Mouse (Mus musculus) midbrain, embryonic 10.5 days (tissue): Measurements from ENCODE around the gene Dact1. TPM values are rescaled to one million over a fixed set of nuclear protein-coding genes. Genes with fewer than 3 reads are reported as not detected.

Source experiments
- DNase-seq: peaks from one replicate; pipeline ENCODE4 v3.0.0-alpha.2; 2017; ENCODE audit warnings: low spot score
- H3K27ac ChIP-seq: fragments of 300-500 bp; sonication (generic); replicated peaks from 2 replicates; pipeline ENCODE4 v1.5.1; 2016; ENCODE audit warnings: mild to moderate bottlenecking
- H3K27me3 ChIP-seq: fragments of 300-500 bp; sonication (generic); 2 replicates; pipeline ENCODE4 v1.6.1; 2016; ENCODE audit warnings: low read depth, mild to moderate bottlenecking; ENCODE audit not compliant: poor library complexity, severe bottlenecking
- H3K36me3 ChIP-seq: fragments of 300-500 bp; sonication (generic); 2 replicates; pipeline ENCODE4 v1.6.1; 2016; ENCODE audit warnings: mild to moderate bottlenecking, moderate library complexity
- H3K4me1 ChIP-seq: fragments of 300-500 bp; sonication (generic); 2 replicates; pipeline ENCODE4 v1.6.1; 2016
- H3K4me3 ChIP-seq: fragments of 300-500 bp; sonication (generic); 2 replicates; pipeline ENCODE4 v1.5.1; 2016; ENCODE audit warnings: mild to moderate bottlenecking, moderate library complexity
- H3K9me3 ChIP-seq: fragments of 300-500 bp; sonication (generic); replicated peaks from 2 replicates; pipeline ENCODE4 v1.6.1; 2016; ENCODE audit warnings: mild to moderate bottlenecking
- WGBS: fragments of 180-500 bp; shearing (Covaris S2); methylation state at CpG from one replicate; pipeline ENCODE4 v1.1.7; 2016; 5-methylcytosine and 5-hydroxymethylcytosine counted together
- polyA plus RNA-seq: library from polyadenylated mRNA; unstranded; fragments of >200 nt; fragmentation: Nextera tagmentation; extraction: Ambion mirVana; gene quantifications from 2 replicates; pipeline ENCODE4 v1.2.1, GENCODE M21; 2016

The Dact1 gene
- polyA plus RNA-seq, 1 experiment from 2014 or later, result 7.2 TPM

DNA sequence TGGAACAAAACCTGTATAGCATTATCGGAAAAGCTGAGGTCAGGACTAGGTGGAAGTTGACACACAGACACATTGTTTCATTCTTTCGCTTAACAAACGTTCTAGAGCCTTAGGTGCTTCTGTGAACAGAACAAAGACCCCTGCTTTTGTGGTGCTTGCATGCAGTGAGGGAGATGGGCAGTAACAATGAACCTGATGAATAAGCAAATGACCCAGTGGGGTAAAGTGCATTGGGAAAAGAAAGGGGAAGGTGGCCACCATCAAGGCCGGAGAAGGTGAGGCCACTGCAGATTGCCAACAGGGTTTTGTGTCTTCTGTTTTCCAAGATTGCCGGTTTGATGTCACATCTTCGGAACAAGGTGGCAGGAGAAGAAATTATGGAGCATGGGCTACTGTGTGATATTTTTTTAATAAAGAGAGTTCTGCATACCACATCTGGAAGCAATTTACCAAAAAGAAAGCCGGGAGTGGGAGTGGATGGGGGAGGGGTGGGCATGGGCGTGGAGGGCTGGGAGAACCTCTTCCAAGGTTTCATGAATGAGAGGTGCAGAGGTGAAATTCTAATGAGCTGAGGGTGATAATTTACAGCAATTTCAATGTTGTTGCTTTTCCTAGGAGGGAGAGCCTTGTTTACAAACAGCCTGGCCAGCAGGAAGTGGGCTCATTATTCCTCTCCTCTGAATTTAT is 12.7 kb upstream of the Dact1 start:
- Histone ChIP-seq H3K4me3 (no peak overlapping the region), H3K9me3 (no peaks in the 10 kb centered on the region), H3K4me1 (peaks cover 53% of the 10 kb centered on the region), H3K27ac (no peak overlapping the region), H3K27me3 (peaks cover 6% of the 10 kb centered on the region; the same call in 1 of the 2 replicates), H3K36me3 (no peaks in the 10 kb centered on the region)
- no peak for DNase-seq
- 50% methylated on average over 8 of the region's 8 CpGs for WGBS

DNA sequence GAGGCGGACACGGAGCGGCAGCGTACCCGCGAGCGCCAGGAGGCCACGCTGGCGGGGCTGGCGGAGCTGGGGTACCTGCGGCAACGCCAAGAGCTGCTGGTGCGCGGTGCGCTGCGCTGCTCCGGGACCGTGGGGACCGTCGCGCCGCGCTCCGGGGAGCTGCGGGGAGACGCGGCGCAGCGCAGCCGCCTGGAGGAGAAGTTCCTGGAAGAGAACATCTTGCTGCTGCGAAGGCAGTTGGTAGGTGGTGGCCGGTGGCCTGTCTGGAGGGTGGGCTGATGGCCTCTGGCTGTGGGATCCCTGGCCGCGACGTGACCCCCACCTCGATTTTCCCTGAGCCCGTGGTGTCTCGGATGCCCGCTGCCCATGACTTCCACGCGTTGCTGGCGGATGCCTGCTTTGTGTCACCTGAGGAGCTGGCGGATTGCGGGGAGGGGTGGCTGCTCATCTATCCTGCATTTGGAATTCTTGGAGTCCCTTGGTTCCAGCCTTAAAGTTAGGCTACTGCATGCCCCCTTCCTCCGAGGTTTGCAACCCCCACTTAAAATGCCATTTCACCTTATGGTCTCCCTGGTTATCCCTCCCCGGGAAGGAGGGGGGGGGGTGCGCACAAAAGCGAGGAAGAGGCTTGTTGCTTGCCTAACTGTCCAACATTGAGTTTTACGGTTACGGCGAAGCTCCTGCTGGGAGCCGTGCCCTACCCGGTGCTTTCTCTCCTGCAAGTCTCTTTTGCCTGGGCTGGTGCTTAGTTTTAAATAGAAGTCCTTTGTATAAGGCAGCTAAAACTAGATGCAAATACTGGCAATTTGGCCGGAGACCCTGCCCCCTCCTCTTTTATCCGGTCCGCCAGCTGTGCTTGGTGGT is 616 bp downstream of the Dact1 start:
- Histone ChIP-seq H3K27me3 (peaks cover 48% of the 10 kb centered on the region), H3K4me3 (peak overlapping the region; percentile 75), H3K9me3 (no peaks in the 10 kb centered on the region), H3K36me3 (0 out of 2 replicates have a peak, but pooled peaks cover 7% of the 10 kb centered on the region), H3K4me1 (peaks cover 30% of the 10 kb centered on the region), H3K27ac (peak overlapping the region; percentile 86)
- peak; percentile 59 for DNase-seq
- WGBS, result under 1% methylated on average over 56 of the region's 56 CpGs

DNA sequence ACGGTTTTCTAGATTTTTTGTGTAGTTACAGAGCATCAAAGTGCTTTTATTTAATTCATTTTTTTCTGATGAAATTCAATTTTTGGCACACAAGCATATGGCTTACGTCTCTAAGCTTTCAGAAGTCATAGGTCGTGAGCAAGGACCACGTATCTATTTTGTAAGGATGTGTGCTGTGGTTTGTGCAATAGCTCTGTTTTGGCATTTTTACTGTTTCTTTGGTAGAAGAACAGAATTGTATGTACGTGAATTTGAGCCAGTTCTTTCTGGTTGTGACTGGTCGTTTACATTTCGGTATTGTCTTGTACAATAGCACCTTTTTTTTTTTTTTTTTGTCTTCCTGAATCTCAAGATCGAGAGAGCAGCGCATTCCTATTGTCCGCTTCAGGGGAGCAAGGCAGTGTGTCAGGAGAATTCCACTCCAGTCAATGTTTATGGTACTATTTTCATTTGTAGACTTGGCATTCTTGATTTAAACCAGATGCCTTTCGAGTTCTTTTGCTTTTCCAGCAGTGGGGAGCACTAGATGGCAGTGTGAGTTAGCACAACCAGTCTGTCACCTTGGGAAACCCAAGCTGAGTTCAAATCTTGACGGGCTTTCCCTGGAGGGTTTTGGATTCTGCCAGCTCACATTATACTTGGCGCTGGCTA is 1.7 kb downstream of the Dact1 start:
- WGBS, result 39% methylated on average over 13 of the region's 13 CpGs
- Histone ChIP-seq H3K4me1 (peaks cover 30% of the 10 kb centered on the region), H3K4me3 (peak overlapping the region; percentile 75), H3K27me3 (peaks cover 45% of the 10 kb centered on the region), H3K36me3 (peaks cover 17% of the 10 kb centered on the region), H3K27ac (no peak overlapping the region), H3K9me3 (no peaks in the 10 kb centered on the region)
- DNase-seq, result no peak

DNA sequence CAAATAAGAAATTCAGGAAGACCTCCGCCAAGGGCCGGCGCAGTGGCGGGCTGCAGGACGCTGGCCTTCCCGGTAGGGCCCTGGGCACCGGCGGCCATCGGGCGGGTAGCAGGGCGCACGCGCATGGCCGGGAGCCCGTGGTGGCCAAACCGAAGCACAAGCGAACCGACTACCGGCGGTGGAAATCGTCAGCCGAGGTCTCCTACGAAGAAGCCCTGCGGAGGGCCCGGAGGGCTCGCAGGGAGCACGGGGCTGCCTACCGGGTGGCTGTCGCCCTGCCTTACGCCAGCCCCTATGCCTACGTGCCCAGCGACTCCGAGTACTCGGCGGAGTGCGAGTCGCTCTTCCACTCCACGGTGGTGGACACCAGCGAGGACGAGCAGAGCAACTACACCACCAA is 8.6 kb downstream of the Dact1 start:
- no peak for DNase-seq
- H3K27ac ChIP-seq, result no peak overlapping the region
- 85% methylated on average over 40 of the region's 40 CpGs for WGBS
- peaks cover 20% of the 10 kb centered on the region for H3K9me3 ChIP-seq
- H3K27me3 ChIP-seq, result no peaks in the 10 kb centered on the region
- no peak overlapping the region for H3K4me3 ChIP-seq
- H3K4me1 ChIP-seq, result no peaks in the 10 kb centered on the region
- H3K36me3 ChIP-seq, result peaks cover 48% of the 10 kb centered on the region

DNA sequence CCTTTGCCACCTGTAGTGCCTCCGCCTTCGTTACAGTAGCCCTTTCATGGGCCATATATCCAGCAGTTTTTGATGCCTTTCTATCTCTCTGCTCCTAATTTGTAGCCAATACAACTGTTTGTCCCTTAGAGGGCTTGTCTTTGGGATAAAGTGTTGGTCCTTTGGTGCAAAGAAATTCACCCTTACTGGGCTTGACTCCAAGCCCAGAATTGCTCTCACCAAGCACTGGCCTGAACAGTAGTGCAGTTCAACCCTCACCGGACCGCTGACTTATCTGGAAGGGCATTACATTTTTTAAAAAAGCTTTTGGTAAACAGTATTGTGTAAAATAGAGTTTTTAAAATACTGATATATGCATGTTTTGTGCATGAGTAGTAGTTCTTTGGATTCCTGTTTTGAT is 9.9 kb downstream of the Dact1 start:
- no peak overlapping the region for H3K27ac ChIP-seq
- H3K9me3 ChIP-seq, result peaks cover 20% of the 10 kb centered on the region
- H3K4me1 ChIP-seq, result no peaks in the 10 kb centered on the region
- H3K27me3 ChIP-seq, result no peaks in the 10 kb centered on the region
- DNase-seq, result no peak
- WGBS, result 96% methylated on average over 4 of the region's 4 CpGs
- H3K36me3 ChIP-seq, result peaks cover 42% of the 10 kb centered on the region
- no peak overlapping the region for H3K4me3 ChIP-seq

DNA sequence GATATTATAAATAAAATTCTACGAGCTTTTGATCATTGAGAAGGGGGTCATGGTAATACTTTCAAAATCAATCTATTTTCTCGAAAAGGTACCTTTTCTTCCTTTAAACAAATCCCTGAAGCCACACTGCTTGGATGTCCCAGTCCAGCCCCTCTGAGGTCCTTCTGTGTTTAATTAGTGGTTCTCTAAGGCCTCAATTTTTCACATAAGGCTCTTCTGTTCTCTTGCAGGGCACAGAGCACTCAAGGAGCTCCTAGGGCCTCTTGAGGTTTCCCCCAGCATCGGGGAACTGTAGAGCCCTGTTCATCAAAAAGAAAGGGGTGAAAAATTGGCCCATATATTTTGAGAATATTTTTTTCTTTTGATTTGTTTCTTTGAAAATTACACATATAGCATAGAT is 23.0 kb downstream of the Dact1 start:
- H3K36me3 ChIP-seq, result no peaks in the 10 kb centered on the region
- no peaks in the 10 kb centered on the region for H3K9me3 ChIP-seq
- no peak for DNase-seq
- WGBS, result 76% methylated on average over 3 of the region's 3 CpGs
- peaks cover 18% of the 10 kb centered on the region for H3K4me1 ChIP-seq
- no peak overlapping the region for H3K27ac ChIP-seq
- no peaks in the 10 kb centered on the region for H3K27me3 ChIP-seq
- H3K4me3 ChIP-seq, result no peak overlapping the region

DNA sequence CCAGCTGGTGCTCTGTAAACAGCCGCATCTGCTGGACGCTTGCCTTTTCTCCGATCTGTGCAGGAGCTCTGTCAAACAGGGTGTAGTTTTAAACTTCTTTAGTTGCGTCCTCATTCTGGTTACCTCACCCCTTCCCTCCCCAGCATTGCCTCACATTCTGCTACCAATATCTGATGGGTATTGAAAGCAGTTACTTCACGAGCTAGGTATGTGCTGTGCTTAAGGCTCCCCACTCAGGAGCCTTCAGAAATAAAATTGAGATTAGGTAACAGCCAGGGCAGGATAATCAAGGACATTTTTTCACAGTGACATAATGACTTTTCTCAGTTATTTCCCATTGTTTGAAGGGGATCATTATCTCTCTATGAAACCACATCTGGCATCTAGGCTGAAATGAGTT is 23.9 kb downstream of the Dact1 start:
- no peaks in the 10 kb centered on the region for H3K9me3 ChIP-seq
- no peak overlapping the region for H3K4me3 ChIP-seq
- no peak overlapping the region; the same call in 1 of the 2 replicates for H3K27ac ChIP-seq
- DNase-seq, result no peak
- peaks cover 23% of the 10 kb centered on the region for H3K4me1 ChIP-seq
- no peaks in the 10 kb centered on the region for H3K27me3 ChIP-seq
- H3K36me3 ChIP-seq, result no peaks in the 10 kb centered on the region
- WGBS, result 54% methylated on average over 5 of the region's 5 CpGs

DNA sequence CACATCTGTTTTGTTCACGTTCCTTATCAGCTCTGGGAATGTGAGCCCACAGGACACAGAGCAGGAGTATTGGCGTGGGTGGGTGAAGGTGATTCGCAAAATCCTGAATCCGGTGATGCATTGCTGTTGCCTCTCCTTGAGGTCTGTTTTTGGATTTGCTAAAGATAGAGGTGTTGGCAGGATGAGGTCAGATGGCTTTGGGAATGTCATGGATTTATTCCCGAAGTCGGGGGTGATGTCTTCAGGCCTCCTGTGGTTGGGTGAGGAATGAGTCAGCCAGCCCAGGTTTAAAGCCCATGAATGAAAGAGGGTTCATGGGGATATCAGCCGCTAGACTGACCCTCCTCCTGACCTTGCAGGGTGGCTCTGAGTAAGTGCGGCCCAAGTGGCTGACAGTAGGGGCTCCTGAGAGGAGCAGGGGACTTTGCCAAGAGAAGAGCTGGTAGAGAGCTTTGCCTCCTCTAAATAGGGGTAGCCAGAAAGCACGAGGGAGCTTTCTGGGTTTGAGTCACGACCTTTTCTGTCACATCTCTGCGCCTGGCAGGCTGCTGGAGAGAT is 27.4 kb downstream of the Dact1 start:
- Histone ChIP-seq H3K27ac (no peak overlapping the region), H3K27me3 (no peaks in the 10 kb centered on the region), H3K4me3 (no peak overlapping the region), H3K36me3 (no peaks in the 10 kb centered on the region), H3K9me3 (no peaks in the 10 kb centered on the region), H3K4me1 (peaks cover 23% of the 10 kb centered on the region)
- DNase-seq, result no peak
- 73% methylated on average over 11 of the region's 11 CpGs for WGBS

DNA sequence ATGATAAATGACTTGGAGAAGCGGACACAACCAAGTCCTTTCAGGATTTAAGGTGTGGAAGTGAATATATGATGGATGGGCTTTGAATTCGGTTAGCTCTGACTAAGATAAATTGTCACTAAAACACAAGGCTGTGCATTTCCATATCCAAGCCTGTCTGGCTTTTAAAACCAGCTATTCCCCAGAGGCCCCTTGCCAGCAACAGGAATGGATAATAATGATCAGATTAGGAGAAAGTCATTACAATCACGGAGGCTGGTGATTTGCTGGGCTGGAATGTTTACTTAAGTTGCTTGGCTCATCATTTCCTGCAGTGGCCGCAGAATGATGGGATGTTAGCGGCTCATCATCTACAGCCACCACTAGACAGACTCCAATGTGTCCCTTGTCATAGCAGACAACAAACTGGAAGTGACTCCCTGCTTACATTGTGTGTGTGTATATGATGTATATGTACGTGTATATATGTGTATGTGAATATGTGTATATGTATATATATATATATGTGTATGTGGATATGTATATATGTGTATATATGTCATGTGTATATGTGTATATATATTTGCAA is 28.3 kb downstream of the Dact1 start:
- WGBS, result 81% methylated on average over 6 of the region's 6 CpGs
- no peak for DNase-seq
- H3K9me3 ChIP-seq, result no peaks in the 10 kb centered on the region
- H3K4me1 ChIP-seq, result peaks cover 26% of the 10 kb centered on the region
- H3K27me3 ChIP-seq, result no peaks in the 10 kb centered on the region
- no peak overlapping the region for H3K4me3 ChIP-seq
- H3K36me3 ChIP-seq, result no peaks in the 10 kb centered on the region
- H3K27ac ChIP-seq, result no peak overlapping the region

DNA sequence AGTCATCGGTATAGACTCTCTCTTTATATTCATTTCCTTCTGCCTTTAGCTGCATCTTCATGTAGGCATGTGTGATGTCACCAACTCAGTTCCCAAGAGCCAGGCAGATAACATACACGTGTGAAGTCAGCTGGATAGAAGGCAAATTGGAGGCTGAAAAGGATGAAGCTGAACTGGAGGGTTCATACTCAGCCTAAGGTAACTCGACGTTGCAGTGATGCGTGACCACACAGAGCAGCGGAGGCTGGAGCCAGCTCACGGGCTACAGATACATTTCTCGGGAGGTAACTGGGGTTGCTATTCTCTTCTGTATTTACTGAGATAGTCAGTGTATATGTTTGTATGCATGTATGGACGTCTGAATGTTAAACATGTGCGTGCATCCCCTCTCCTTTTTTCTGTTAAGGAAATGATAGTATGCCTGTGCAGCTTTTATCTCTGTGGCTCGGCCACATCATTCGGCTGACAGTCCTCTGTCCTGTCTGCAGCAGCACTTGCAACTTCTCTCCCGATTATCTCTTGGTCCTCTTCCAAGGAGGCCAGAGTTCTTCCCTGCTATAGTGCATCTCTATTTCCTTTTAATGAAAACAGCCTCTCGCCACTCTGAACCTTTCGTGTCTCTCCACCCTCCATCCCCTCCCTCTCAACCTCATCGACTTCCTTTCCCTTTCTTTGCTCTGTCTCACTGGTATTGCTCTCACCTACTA is 29.6 kb downstream of the Dact1 start:
- H3K4me1 ChIP-seq, result peaks cover 19% of the 10 kb centered on the region
- no peak overlapping the region for H3K4me3 ChIP-seq
- H3K9me3 ChIP-seq, result no peaks in the 10 kb centered on the region
- WGBS, result 79% methylated on average over 16 of the region's 16 CpGs
- H3K27ac ChIP-seq, result no peak overlapping the region
- DNase-seq, result no peak
- H3K27me3 ChIP-seq, result no peaks in the 10 kb centered on the region
- no peaks in the 10 kb centered on the region for H3K36me3 ChIP-seq

DNA sequence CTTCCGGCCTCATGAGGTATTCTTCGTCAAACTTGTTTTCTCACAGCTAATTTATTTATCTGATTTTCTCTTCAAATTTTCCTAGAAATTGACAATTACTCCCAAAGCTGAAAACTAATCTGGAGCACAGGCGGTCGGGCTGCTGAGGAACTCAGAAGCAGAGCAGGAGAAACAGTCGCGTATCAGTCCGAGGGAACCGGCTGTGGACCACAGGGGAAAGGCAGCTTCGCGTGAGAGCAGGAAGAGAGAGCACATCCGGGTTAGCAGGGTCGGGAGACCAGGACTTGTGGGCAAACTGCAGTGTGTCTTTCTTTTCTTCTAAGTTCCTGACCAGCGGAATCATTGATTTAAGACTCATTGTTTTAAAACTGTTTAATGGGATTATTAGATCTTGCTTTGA is 32.7 kb downstream of the Dact1 start:
- Histone ChIP-seq H3K27ac (0 out of 2 replicates have a peak overlapping the region, but pooled peaks have one; percentile 23), H3K27me3 (no peaks in the 10 kb centered on the region), H3K9me3 (no peaks in the 10 kb centered on the region), H3K4me3 (0 out of 2 replicates have a peak overlapping the region, but pooled peaks have one; percentile 3), H3K36me3 (no peaks in the 10 kb centered on the region), H3K4me1 (peaks cover 13% of the 10 kb centered on the region)
- DNase-seq, result peak; percentile 24
- WGBS, result 48% methylated on average over 13 of the region's 13 CpGs

DNA sequence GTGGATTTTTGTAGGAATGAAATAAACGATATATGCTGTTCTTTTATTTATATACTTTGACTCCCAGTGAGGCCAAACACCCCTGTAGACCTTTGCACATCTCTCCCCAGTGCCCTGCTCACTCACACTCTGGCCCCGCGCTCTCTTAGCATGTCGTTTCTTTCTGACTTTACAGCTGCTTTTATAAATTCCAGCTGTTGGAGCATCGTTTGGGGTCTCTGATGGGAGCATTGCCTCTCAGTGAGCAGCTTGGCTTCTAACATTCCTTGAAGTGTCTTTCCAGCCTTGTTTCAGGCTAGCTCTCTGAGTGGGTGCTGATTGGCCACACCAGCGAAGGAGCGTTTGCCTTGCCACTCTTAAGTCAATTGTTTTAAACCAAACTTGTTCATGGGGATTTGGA is 35.8 kb downstream of the Dact1 start:
- H3K27ac ChIP-seq, result no peak overlapping the region
- H3K27me3 ChIP-seq, result no peaks in the 10 kb centered on the region
- peaks cover 12% of the 10 kb centered on the region for H3K4me1 ChIP-seq
- no peaks in the 10 kb centered on the region for H3K9me3 ChIP-seq
- DNase-seq, result no peak
- 72% methylated on average over 7 of the region's 7 CpGs for WGBS
- H3K4me3 ChIP-seq, result no peak overlapping the region
- no peaks in the 10 kb centered on the region for H3K36me3 ChIP-seq
